Mouse (Mus musculus): ENCODE results near the gene Vmn2r45.
"Not testable (repeated sequence)": the region's sequence is repeated elsewhere in the genome, so short reads cannot be mapped to it uniquely, and the experiment has no call there.

Vmn2r45 gene

GRCm38 (mm10) chr7:8488975-8489374 lies at the start of gene Vmn2r45:
Gene Vmn2r45, minus strand, starts transcription at chr7:8489075.
- not testable (repeated sequence) for DNase-seq (ENCODE audit: inconsistent age in 2 of 2, low spot score in 1 of 2)
